Mouse (Mus musculus): ENCODE results near the gene Cdca7.

The Cdca7 gene

GRCm38 (mm10) chr2:72475797-72476485, at the start of gene Cdca7:
Gene Cdca7, plus strand, starts transcription at chr2:72476159.
- DNase-seq (ENCODE audit: extremely low spot score, low spot score), result peak; percentile 90

GRCm38 (mm10) chr2:72426776-72427175, 49.2 kb upstream of the Cdca7 start:
- peak; percentile 20 for DNase-seq (ENCODE audit: extremely low spot score, low spot score)

GRCm38 (mm10) chr2:72427288-72427687, 48.7 kb upstream of the Cdca7 start:
- no peak for DNase-seq (ENCODE audit: extremely low spot score, low spot score)

- DNase-seq (ENCODE audit: extremely low spot score, low spot score), result no peak
These were observed 36.9 kb upstream of the Cdca7 start for GRCm38 (mm10) chr2:72438941-72439533.

- DNase-seq (ENCODE audit: extremely low spot score, low spot score), result no peak
These were observed 34.9 kb upstream of the Cdca7 start for GRCm38 (mm10) chr2:72441010-72441409.

GRCm38 (mm10) chr2:72442825-72443224, 33.1 kb upstream of the Cdca7 start:
- DNase-seq (ENCODE audit: extremely low spot score, low spot score), result no peak

GRCm38 (mm10) chr2:72443960-72444359, 32.0 kb upstream of the Cdca7 start:
- DNase-seq (ENCODE audit: extremely low spot score, low spot score), result no peak

- DNase-seq (ENCODE audit: extremely low spot score, low spot score), result no peak
These were observed 29.9 kb upstream of the Cdca7 start for GRCm38 (mm10) chr2:72446106-72446505.

- DNase-seq (ENCODE audit: extremely low spot score, low spot score), result no peak
These were observed 29.3 kb upstream of the Cdca7 start for GRCm38 (mm10) chr2:72446615-72447014.

GRCm38 (mm10) chr2:72453563-72453962, 22.4 kb upstream of the Cdca7 start:
- DNase-seq (ENCODE audit: extremely low spot score, low spot score), result no peak

GRCm38 (mm10) chr2:72456189-72456588, 19.8 kb upstream of the Cdca7 start:
- no peak for DNase-seq (ENCODE audit: extremely low spot score, low spot score)

GRCm38 (mm10) chr2:72464376-72465014, 11.5 kb upstream of the Cdca7 start:
- no peak for DNase-seq (ENCODE audit: extremely low spot score, low spot score)

GRCm38 (mm10) chr2:72467604-72468003, 8.4 kb upstream of the Cdca7 start:
- DNase-seq (ENCODE audit: extremely low spot score, low spot score), result no peak

- no peak for DNase-seq (ENCODE audit: extremely low spot score, low spot score)
These were observed 4.4 kb upstream of the Cdca7 start for GRCm38 (mm10) chr2:72471415-72472070.

GRCm38 (mm10) chr2:72474531-72475287, 1.2 kb upstream of the Cdca7 start:
- DNase-seq (ENCODE audit: extremely low spot score, low spot score), result peak; percentile 55

- DNase-seq (ENCODE audit: extremely low spot score, low spot score), result no peak
These were observed 549 bp upstream of the Cdca7 start for GRCm38 (mm10) chr2:72475423-72475796.

GRCm38 (mm10) chr2:72476486-72477211, 690 bp downstream of the Cdca7 start:
- peak; percentile 77 for DNase-seq (ENCODE audit: extremely low spot score, low spot score)

- DNase-seq (ENCODE audit: extremely low spot score, low spot score), result no peak
These were observed 1.3 kb downstream of the Cdca7 start for GRCm38 (mm10) chr2:72477221-72477620.

- DNase-seq (ENCODE audit: extremely low spot score, low spot score), result no peak
These were observed 2.2 kb downstream of the Cdca7 start for GRCm38 (mm10) chr2:72478176-72478575.

- DNase-seq (ENCODE audit: extremely low spot score, low spot score), result no peak
These were observed 3.0 kb downstream of the Cdca7 start for GRCm38 (mm10) chr2:72478921-72479320.

- DNase-seq (ENCODE audit: extremely low spot score, low spot score), result no peak
These were observed 3.9 kb downstream of the Cdca7 start for GRCm38 (mm10) chr2:72479818-72480217.
